Mouse (Mus musculus) MN1 (cell line): ENCODE results near the gene Usp22.
"Not testable (repeated sequence)": the region's sequence is repeated elsewhere in the genome, so short reads cannot be mapped to it uniquely, and the experiment has no call there.

ENCODE experiments used
- DNase-seq: peaks from one replicate; pipeline ENCODE4 v3.0.0-alpha.2; 2016; ENCODE audit warnings: low spot score

Gene Usp22

GRCm38 (mm10) chr11:61190776-61191175 is 15.9 kb upstream of the Usp22 start:
- no peak for DNase-seq

GRCm38 (mm10) chr11:61183820-61184219 is 9.0 kb upstream of the Usp22 start:
- DNase-seq: no peak

DNA sequence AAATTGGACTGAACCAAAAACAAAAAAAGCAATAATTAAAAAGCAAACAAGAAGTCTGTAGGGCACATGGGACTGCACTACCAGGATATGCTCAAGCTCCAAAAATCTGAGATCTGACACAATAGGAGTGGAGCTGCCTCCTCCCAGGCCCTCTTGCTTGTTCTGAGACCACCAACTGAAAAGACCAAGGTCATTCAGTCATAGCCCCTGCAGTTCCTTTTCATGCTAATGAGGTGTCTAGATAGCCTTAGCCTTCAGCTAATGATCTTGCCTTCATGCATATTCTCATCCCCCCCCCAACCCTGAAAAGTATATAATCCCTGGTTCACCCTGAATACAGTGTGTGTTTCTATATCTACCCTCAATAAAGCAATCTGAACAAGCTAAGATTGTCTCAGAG is 6.8 kb upstream of the Usp22 start:
- DNase-seq: no peak

- peak; percentile 28 for DNase-seq
These were observed 5.5 kb upstream of the Usp22 start for GRCm38 (mm10) chr11:61180361-61180760.

GRCm38 (mm10) chr11:61176321-61176720 is 1.5 kb upstream of the Usp22 start:
- no peak for DNase-seq

DNA sequence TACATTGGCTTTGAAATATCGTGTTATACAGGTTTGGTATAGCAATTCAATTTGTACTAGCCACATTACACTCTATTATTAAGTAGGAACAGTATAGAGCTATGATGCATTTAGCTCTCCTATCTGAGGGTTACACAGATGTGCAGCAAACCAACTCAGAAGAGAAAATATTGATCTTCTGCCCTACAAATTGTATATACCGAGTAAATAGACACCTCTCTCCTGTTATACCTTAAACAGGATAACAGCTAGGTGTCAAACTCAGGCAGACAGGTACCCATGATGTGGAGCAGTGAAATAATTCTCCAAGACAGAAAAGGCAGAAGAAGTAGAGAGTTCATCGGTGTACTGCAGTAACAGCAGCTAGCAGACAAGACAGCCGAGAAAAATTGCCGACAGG is 923 bp upstream of the Usp22 start:
- no peak for DNase-seq

- peak; percentile 68 for DNase-seq
These were observed 499 bp downstream of the Usp22 start for GRCm38 (mm10) chr11:61174291-61174820.

DNA sequence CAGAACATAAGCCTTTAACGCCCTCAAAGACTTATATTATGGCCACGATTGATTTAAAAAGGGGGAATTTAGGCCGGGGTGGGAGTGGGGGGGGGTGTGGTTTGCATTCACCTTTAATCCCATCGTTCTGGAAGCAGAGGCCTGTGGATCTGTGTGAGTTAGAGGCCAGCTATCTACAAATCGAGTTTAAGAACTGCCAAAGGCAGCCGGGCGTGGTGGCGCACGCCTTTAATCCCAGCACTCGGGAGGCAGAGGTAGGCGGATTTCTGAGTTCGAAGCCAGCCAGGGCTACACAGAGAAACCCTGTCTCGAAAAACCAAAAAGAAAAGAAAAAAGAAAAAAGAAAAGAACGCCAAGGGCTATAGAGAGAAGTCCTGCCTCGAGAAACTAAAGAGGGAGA is 1.4 kb downstream of the Usp22 start:
- DNase-seq: not testable (repeated sequence)

DNA sequence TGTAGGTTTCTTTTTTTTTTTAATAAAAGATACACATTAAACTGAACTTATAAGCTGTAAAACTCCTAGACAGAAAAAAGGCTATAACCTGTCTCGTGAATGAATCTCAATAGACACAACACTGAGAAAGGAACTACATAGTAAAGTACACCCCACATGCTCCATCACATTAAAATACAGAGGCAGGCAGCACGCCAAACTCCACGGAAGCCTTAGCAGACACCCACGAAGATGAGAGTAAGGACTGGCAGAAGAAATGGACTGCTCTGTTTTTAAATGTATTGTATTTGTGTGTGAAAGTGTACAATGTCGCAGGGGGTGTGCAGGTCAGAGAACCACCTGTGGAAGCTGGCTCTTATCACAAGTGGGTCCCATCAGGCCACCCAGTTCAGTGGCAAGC is 4.7 kb downstream of the Usp22 start:
- no peak for DNase-seq

DNA sequence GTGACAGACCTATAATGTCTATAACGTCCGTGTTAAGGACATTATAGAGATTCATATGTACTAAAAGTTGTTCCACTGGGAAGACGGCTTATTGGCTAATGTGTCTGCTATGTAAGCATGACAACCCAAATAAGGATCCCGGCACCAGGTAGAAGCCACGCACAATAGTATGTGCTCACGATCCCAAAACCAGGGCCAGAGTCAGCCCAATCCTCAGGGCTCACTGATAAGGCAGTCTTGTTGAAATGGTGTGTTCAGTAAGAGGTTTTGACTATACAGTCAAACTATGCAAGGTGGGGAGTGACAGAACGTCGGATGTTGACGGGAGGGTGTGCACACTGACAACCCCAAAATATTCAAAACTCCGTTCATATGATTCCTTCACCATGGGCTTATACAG is 10.0 kb downstream of the Usp22 start:
- DNase-seq: no peak

GRCm38 (mm10) chr11:61164366-61164765 is 10.5 kb downstream of the Usp22 start:
- DNase-seq: no peak

DNA sequence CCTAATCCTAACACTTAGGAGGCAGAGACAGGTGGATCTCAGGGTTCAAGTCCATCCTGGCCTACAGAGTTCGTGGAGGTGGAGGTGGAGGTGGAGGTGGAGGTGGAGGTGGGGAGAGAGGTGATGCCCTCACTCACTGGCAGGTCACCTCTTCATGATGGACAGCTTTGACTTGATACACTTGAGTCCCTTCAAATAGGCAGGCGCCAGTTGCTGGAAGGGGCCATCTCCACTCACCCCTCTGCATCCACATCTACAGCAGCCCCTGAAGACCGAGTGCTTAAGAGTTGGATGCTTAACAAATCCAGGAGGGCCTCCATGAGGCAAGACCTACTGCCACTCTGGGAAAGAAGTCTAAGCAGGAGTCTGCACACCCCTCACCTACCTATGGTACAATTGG is 11.5 kb downstream of the Usp22 start:
- no peak for DNase-seq

DNA sequence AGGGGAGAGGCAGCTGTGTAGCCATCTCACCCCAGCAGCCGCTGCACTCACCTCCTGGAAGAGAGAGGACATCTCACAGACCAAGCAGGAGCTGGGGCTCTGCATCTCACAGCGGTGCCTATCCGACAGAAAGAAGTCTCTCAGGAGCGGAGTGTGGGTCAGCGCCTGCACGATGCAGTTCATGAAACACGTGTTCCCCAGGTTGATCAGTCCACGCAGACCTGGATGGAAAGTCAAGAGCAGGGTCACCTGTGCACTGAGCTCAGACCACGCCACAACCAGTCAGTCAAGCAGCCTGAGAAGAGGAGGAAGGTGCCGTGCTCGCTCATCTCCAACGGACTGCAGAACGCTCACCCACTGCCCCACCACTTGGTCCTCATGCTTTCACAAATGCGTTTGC is 12.1 kb downstream of the Usp22 start:
- DNase-seq: no peak

- DNase-seq: no peak
These were observed 13.7 kb downstream of the Usp22 start for GRCm38 (mm10) chr11:61161121-61161520.

DNA sequence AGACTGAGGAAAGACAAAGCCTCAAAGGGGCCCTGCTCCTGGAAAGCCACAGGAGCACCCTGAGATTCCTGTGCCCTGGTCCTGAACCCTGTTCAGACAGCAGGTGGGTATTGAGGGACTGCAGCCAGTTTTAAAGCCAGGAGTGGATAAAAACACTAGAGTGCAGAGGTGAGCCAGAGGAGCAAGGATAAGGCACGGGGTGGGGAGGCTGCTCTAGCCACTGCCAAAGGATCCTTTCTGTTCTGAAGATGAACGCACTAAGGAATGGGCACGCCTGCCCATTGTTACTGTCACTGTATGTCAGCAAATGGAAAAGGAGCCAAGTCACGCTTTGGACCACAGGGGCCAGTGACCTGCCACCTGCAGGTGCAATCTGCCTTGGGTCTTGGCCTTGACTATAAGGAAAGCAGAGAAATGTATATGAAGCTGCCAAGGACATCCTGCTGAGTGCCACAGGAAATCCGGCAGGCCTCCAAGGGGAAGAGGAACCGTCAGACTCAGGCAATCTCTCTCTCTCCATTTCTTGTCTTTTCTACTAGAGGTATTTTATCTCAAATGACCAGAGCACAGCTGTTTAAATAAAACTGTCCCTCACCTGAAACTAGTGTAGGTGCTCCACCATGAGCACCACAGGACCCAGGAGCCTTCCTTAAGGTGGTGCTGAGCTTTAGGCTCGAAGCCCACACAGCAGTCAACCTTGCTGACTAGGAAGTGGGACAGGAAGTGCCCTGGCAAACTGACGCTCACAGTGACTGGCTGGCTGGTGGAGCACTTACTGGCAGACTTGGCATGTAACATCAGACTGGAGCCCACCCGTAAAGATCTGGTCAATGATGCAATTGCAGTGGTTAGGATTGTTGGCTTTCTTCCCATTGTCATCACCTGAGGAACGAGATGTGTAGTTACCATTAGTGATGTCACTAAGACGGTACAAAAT is 14.8 kb downstream of the Usp22 start:
- no peak for DNase-seq

- peak; percentile 68 for DNase-seq
These were observed 16.7 kb downstream of the Usp22 start for GRCm38 (mm10) chr11:61158141-61158540.

- DNase-seq: peak; percentile 71
These were observed 19.1 kb downstream of the Usp22 start for GRCm38 (mm10) chr11:61155727-61156126.

- peak; percentile 40 for DNase-seq
These were observed 24.4 kb downstream of the Usp22 start for GRCm38 (mm10) chr11:61150233-61151001.

DNA sequence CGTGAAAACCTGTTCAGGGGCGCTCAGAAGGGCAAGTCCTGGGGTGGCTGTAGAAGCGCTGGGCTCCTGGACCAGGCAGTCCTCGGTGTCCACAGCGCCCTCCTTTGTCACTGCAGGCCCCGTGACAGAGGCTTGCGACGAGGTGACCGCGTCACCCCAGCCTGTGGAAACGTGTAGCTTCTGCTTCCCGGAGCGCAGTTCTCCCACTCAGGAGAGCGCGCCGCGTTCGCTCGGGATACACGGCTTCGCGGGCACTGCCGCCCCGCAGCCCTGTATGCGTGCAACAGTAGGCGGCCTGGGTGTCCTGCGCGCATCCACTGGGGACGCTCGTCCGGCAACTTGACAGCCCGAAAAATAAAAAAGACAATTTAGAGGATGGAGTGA is 27.6 kb downstream of the Usp22 start:
- DNase-seq: no peak

DNA sequence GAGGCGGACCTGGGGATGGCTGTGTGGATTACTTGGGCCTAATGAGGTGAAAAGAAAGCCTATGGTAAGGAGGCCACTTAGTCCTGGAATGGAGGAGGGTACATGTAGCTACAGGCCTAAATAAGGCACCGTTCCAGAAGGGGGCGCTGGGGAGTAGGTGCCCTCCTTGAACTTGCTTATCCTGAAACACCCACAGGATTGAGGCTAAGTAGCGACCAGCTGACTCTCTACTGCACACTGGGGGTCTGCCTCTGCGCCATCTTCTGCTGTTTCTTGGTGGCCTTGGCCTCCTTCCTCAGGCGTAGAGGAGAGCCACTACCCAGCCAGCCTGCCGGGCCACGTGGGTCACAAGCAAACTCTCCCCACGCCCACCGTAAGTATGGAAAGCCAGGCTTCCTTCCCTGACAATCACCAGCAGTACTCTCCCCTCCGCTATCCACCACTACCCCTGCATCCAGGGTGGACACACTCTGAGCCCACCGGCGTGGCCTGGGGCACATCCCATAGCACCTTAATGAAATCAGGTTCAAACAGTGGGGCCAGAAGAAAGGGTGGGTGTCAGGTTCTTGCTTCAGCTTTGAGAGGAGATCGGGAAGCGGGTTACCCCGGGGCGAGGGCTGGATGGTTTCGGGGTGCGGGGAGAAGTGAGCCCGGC is 28.1 kb downstream of the Usp22 start:
- DNase-seq: no peak

- DNase-seq: no peak
These were observed 29.3 kb downstream of the Usp22 start for GRCm38 (mm10) chr11:61145551-61145950.
